Mouse (Mus musculus): ENCODE data around the gene Agt.

Agt gene

GRCm38 (mm10) chr8:124555113-124555750 lies 14.3 kb downstream of the Agt start:
- DNase-seq (ENCODE audit: low spot score in 2 of 2), result no peak

- peak in 1 of 2 experiments; percentile 38 for DNase-seq (ENCODE audit: low spot score in 2 of 2)
These were observed 18.4 kb downstream of the Agt start for GRCm38 (mm10) chr8:124551011-124551661.

GRCm38 (mm10) chr8:124548187-124548586 lies 21.3 kb downstream of the Agt start:
- DNase-seq (ENCODE audit: low spot score in 2 of 2), result no peak

GRCm38 (mm10) chr8:124547269-124547668 lies 22.2 kb downstream of the Agt start:
- no peak for DNase-seq (ENCODE audit: low spot score in 2 of 2)

GRCm38 (mm10) chr8:124546815-124547214 lies 22.7 kb downstream of the Agt start:
- DNase-seq (ENCODE audit: low spot score in 2 of 2), result peak in 1 of 2 experiments; percentile 33

- DNase-seq (ENCODE audit: low spot score in 2 of 2), result no peak
These were observed 23.1 kb downstream of the Agt start for GRCm38 (mm10) chr8:124546371-124546770.

GRCm38 (mm10) chr8:124543272-124543671 lies 26.2 kb downstream of the Agt start:
- DNase-seq (ENCODE audit: low spot score in 2 of 2), result no peak

GRCm38 (mm10) chr8:124542001-124542400 lies 27.5 kb downstream of the Agt start:
- no peak for DNase-seq (ENCODE audit: low spot score in 2 of 2)

GRCm38 (mm10) chr8:124540906-124541305 lies 28.6 kb downstream of the Agt start:
- DNase-seq (ENCODE audit: low spot score in 2 of 2), result no peak

GRCm38 (mm10) chr8:124535451-124535850 lies 34.1 kb downstream of the Agt start:
- DNase-seq (ENCODE audit: low spot score in 2 of 2), result no peak

- peak in 1 of 2 experiments; percentile 70 for DNase-seq (ENCODE audit: low spot score in 2 of 2)
These were observed 36.9 kb downstream of the Agt start for GRCm38 (mm10) chr8:124532626-124533025.

GRCm38 (mm10) chr8:124530996-124531395 lies 38.5 kb downstream of the Agt start:
- no peak for DNase-seq (ENCODE audit: low spot score in 2 of 2)

GRCm38 (mm10) chr8:124530556-124530955 lies 39.0 kb downstream of the Agt start:
- peak in 1 of 2 experiments; percentile 71 for DNase-seq (ENCODE audit: low spot score in 2 of 2)

GRCm38 (mm10) chr8:124530076-124530475 lies 39.4 kb downstream of the Agt start:
- DNase-seq (ENCODE audit: low spot score in 2 of 2), result no peak

GRCm38 (mm10) chr8:124526261-124526660 lies 43.2 kb downstream of the Agt start:
- DNase-seq (ENCODE audit: low spot score in 2 of 2), result no peak

- DNase-seq (ENCODE audit: low spot score in 2 of 2), result no peak
These were observed 47.6 kb downstream of the Agt start for GRCm38 (mm10) chr8:124521946-124522345.

GRCm38 (mm10) chr8:124520249-124521080 lies 49.0 kb downstream of the Agt start, which contains the start of gene Cog2:
Cog2 (plus strand) TSS chr8:124520767.
- DNase-seq (ENCODE audit: low spot score in 2 of 2), result peak; percentile 88 to 92

- DNase-seq (ENCODE audit: low spot score in 2 of 2), result no peak
These were observed 52.4 kb downstream of the Agt start for GRCm38 (mm10) chr8:124517142-124517541.

GRCm38 (mm10) chr8:124516525-124516924 lies 53.0 kb downstream of the Agt start:
- peak in 1 of 2 experiments; percentile 86 for DNase-seq (ENCODE audit: low spot score in 2 of 2)

GRCm38 (mm10) chr8:124516039-124516438 lies 53.5 kb downstream of the Agt start:
- DNase-seq (ENCODE audit: low spot score in 2 of 2), result no peak

- no peak for DNase-seq (ENCODE audit: low spot score in 2 of 2)
These were observed 60.4 kb downstream of the Agt start for GRCm38 (mm10) chr8:124509156-124509555.

GRCm38 (mm10) chr8:124508321-124508695 lies 61.2 kb downstream of the Agt start:
- DNase-seq (ENCODE audit: low spot score in 2 of 2), result no peak
